Mouse (Mus musculus): ENCODE data around the gene Olfr1006.
"Not testable (repeated sequence)": the region's sequence is repeated elsewhere in the genome, so short reads cannot be mapped to it uniquely, and the experiment has no call there.

Gene Olfr1006

DNA sequence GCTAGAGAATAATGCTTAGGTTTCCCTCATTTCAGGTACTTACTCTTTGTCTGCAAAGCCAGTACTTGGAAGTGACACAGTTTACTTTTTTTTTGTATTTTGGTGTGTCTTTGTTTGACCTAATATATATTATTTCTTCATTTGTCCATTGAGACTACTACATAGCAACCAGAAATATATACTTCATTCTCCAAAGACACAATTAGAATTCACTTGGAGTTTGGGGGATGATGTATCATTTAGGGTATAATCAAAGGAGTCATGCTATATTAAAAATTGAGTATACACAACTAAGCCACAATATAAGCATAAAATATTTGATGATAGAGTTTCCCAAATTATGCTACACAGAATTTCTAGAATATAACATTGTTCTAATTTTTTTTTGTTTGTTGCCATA, at the start of gene Olfr1006:
Gene Olfr1006, minus strand, starts transcription at position 101 of the 400 bp plus-strand sequence.
- DNase-seq (ENCODE audit: low read depth, low spot score), result no peak

DNA sequence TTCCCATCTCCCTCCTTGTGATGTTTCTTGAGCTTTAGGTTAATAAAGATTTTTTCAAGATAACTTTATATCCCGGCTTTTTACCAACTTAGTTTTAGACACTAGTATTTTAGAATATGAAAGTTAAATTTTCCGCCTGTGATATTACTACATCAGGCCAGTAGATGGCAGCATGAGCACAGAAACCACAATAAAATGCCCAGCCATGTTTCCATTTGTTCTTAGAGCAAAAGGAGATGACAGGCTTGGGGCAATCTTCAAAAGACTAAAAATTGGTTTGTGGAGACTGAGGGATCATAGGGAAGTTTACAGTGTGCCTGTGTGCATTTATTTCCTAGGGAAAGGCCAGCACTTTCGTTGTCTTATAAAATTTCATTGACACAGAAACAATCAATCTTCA, 47.2 kb upstream of the Olfr1006 start:
- peak; percentile 12 for DNase-seq (ENCODE audit: low read depth, low spot score)

DNA sequence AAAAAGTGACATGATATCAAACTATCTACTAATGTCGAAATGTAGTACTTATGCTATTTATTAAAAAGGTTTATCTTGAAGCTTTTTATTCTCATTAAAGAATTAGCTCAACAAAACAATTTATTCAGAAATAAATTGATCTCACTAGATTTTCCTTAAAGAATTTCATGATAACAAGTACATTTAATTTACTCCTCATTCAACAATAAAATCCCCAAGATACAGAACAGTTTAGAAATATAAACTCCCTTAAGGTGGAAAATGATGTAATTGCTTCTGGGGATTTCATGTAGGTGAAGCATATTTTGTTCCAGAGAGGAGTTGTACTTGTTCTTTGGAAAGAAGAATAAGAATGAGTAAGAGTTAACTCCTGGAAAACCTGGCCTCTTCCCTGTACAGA, 36.6 kb upstream of the Olfr1006 start, which contains the start of gene Olfr1009:
Gene Olfr1009, plus strand, starts transcription at position 301 of the 400 bp plus-strand sequence.
- DNase-seq (ENCODE audit: low read depth, low spot score), result no peak

DNA sequence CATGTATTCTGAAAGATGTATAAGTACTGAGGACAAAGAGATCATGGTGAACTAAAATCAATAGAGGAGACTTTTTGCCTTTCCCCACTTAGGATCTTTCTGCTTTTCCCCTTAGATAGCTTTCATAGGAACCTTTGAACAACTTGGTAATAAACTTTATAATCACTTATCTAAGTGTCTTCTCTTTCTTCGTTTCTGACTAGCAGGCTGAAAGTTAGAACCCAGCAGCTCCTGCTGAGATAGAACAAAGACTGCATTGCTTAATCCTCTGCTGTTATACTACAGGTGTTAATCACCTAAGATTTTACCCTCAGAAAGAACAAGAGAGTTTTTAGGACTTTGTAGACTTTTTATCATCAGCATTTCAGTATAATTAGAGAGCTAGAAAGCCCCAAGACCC, 32.6 kb upstream of the Olfr1006 start:
- DNase-seq (ENCODE audit: low read depth, low spot score), result no peak

GRCm38 (mm10) chr2:85710680-85711079, 32.1 kb upstream of the Olfr1006 start:
- DNase-seq (ENCODE audit: low read depth, low spot score), result not testable (repeated sequence)

DNA sequence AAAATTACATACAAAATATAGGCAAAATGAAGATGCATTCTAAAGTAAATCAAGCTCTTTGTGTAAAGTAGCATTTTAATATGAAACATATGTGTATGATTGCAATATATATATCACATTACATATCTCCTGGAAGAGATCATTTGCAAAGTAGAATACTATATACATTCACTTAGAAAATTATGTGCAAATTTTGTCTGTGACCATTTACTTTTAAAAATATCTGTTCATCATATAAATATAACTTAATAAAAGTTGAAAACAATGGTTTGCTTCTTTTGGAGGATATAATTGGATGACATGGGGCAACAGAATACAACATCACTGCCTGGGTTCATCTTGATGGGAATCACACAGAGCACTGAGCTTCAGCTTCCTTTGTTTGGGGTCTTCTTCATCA, 10.6 kb upstream of the Olfr1006 start, which contains the start of gene Olfr1008:
Gene Olfr1008, plus strand, starts transcription at position 301 of the 400 bp plus-strand sequence.
- no peak for DNase-seq (ENCODE audit: low read depth, low spot score)

- not testable (repeated sequence) for DNase-seq (ENCODE audit: low read depth, low spot score)
Observed at GRCm38 (mm10) chr2:85664355-85664754, 14.2 kb downstream of the Olfr1006 start, which contains the start of gene Olfr154. Gene Olfr154, minus strand, starts transcription at chr2:85664455.

DNA sequence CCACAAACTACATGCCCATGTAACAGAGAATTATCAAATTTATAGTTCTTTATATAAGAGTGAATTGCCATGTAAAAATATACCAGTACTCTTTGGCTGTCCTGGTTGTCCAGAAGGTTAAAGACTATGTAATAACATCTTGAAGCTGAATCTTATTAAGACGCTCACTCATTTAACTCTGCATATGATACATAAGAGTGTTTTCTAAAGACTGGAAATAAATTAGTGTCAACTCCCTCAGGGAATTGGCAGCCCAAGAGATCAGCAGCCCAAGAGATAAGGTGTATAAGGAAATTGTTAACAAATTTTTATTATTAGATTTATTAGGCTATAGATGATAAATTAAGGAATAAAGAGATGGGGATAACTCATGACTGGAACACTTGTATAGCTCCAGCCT, 28.0 kb downstream of the Olfr1006 start, which contains the start of gene Olfr1002:
Gene Olfr1002, minus strand, starts transcription at position 101 of the 400 bp plus-strand sequence.
- DNase-seq (ENCODE audit: low read depth, low spot score), result no peak
